Mouse (Mus musculus) cerebellum, adult 2 months (tissue): ENCODE results near the gene Dock2. TPM values are rescaled to one million over a fixed set of nuclear protein-coding genes. Genes with fewer than 3 reads are reported as not detected.

Experiments used
- DNase-seq, 2 experiments: peaks; one replicate each; pipeline ENCODE4 v3.0.0; 2021
- H3K27ac ChIP-seq: fragments of 200-500 bp; 2 replicates; pipeline ENCODE4 v1.5.1; 2012; ENCODE audit warnings: low read length, control low read depth, inconsistent platforms; ENCODE audit not compliant: insufficient read depth
- H3K27me3 ChIP-seq: fragments of 200-500 bp; 2 replicates; pipeline ENCODE4 v1.6.1; 2012; ENCODE audit warnings: inconsistent platforms, mild to moderate bottlenecking, low read length, moderate library complexity; ENCODE audit not compliant: control insufficient read depth, insufficient read depth
- H3K4me1 ChIP-seq: fragments of 200-500 bp; 2 replicates; pipeline ENCODE4 v1.6.1; 2011; ENCODE audit warnings: low read length; ENCODE audit not compliant: control insufficient read depth, insufficient read depth
- H3K4me3 ChIP-seq: fragments of 200-500 bp; replicated peaks from 2 replicates; pipeline ENCODE3; 2011; ENCODE audit warnings: mild to moderate bottlenecking, low read depth, low read length, control low read depth; ENCODE audit not compliant: insufficient read depth
- CTCF ChIP-seq: fragments of 200-500 bp; IDR thresholded peaks from 2 replicates; pipeline ENCODE4 v1.5.1; 2011; ENCODE audit warnings: low read depth, mild to moderate bottlenecking, control low read depth, low read length, moderate library complexity, borderline replicate concordance; ENCODE audit not compliant: insufficient read depth
- POLR2A ChIP-seq: fragments of 200-500 bp; IDR thresholded peaks from 2 replicates; pipeline ENCODE4 v1.6.1; 2011; ENCODE audit warnings: low read length, control low read depth, borderline replicate concordance; ENCODE audit not compliant: insufficient read depth
- WGBS: fragments of 180-500 bp; shearing (Covaris S2); methylation state at CpG from one replicate; pipeline ENCODE4 v1.1.7; 2018; 5-methylcytosine and 5-hydroxymethylcytosine counted together
- polyA plus RNA-seq: library from polyadenylated mRNA; depleted of rRNA; stranded (reverse); fragments of >200 nt; gene quantifications from 2 replicates; pipeline ENCODE4 v1.2.3, GENCODE M21; 2012

Dock2 gene
- polyA plus RNA-seq, 1 experiment = 0.69 TPM

DNA sequence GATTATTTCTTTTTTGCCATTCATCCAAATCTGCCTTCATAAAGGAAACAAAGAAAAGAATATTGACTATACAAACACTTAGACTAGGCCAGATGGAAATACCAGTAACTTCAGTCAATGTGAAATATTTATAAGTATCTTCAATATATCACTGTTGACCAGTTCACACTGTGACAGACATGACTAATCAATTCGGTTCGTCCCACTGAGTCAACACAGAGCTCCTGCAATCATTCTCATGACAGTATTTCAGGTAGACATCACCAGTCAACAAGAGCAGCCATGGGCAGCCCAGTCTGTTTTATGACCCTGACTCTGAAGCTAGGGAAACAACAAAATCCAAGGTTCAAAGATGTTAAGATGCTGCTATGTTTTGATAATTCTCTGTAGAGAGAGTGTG is 351.7 kb downstream of the Dock2 start:
- no peak for DNase-seq
- Histone ChIP-seq H3K4me3 (no peak overlapping the region), H3K27me3 (no peaks in the 10 kb centered on the region), H3K4me1 (no peaks in the 10 kb centered on the region), H3K27ac (no peak overlapping the region)
- TF ChIP-seq CTCF (no peak), POLR2A (no peak)
- WGBS = 78% methylated on average over 2 of the region's 2 CpGs

DNA sequence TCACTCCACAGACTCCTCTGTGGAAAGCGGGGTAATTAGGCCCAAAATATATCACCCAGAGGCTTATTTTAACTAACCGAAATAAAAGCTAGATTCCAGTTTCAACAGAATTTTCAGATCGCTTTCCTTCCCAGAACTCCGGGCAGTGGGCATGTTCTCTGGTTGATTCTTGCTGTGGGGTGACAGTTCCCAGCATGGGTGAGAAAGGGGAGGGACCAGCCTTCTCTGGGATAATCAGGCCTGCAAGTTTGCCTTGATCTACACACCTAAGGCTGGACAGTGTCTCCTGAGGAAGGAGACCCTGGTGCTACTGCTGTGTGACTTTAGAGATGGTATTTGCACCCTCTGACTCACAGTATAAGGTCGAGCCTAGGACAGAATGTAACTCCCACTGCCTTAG is 352.3 kb downstream of the Dock2 start:
- H3K27me3 ChIP-seq = no peaks in the 10 kb centered on the region
- no peak for DNase-seq
- no peaks in the 10 kb centered on the region for H3K4me1 ChIP-seq
- H3K27ac ChIP-seq = no peak overlapping the region
- WGBS = 81% methylated on average over 5 of the region's 5 CpGs
- no peak overlapping the region for H3K4me3 ChIP-seq
- TF ChIP-seq CTCF (no peak), POLR2A (no peak)

DNA sequence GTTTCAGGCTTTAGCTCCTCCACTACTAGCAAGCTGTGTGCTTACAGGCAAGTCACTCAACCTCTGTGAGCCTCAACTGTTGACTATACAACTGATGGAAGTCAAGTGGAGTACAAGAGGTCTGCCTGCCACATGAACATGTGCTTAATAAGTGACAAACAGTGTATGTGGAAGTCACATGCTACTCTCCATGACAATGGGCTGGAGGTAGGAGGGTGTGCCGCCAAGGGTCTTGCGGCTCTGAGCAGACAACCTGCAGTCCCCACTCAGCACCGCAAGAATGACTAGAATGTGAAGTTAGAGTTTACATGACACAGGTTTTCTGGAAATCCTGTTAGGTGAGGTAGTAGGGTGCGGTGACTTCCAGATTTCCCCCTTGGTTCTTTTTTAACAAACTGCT is 352.8 kb downstream of the Dock2 start:
- TF ChIP-seq CTCF (no peak), POLR2A (no peak)
- Histone ChIP-seq H3K27me3 (no peaks in the 10 kb centered on the region), H3K27ac (no peak overlapping the region), H3K4me1 (no peaks in the 10 kb centered on the region), H3K4me3 (no peak overlapping the region)
- DNase-seq = no peak
- 86% methylated on average over 4 of the region's 4 CpGs for WGBS

DNA sequence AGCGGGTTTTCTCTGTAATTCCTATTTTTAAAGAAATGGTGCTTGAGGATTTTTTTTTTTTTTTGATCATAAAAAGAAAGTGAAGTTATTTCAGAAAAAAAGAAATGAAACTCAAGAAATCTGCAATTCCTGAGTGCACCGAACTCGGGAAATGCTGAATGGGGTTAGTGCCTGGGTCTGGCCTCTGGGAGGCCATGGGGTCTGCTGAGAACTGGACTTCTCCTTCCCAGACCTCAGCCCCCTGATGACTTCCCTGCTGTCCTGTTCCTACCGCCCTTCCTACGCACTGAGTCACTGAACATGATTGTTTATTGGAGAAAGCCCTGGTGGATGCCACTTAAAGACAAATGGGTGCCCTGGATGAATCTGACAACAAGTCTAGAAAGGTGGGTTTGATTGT is 356.5 kb downstream of the Dock2 start:
- no peak overlapping the region for H3K4me3 ChIP-seq
- no peak overlapping the region for H3K27ac ChIP-seq
- WGBS = 89% methylated on average over 5 of the region's 5 CpGs
- H3K27me3 ChIP-seq = no peaks in the 10 kb centered on the region
- TF ChIP-seq POLR2A = no peak
- TF ChIP-seq CTCF = no peak
- no peaks in the 10 kb centered on the region for H3K4me1 ChIP-seq
- DNase-seq = no peak

DNA sequence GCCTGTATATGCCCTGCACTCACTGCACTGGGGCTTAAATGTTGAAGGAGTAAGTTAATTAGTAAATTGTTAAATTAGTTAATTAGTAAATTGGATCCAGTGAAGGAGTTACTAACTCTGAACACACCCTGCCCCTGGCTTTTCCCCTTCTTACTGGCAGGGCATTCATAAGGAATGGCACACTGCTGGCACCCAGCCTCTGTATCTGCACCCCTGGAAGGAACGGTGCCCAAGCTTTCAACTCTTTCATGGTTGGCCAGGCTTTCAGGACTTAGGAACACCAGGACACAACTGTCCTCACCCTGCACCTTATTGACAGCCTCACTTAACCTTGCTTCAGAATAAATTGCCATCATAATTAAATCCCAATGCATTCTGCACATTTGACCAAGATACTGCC is 359.1 kb downstream of the Dock2 start:
- no peak for DNase-seq
- TF ChIP-seq POLR2A (no peak), CTCF (no peak)
- H3K27me3 ChIP-seq = no peaks in the 10 kb centered on the region
- no peak overlapping the region for H3K27ac ChIP-seq
- H3K4me1 ChIP-seq = no peaks in the 10 kb centered on the region
- WGBS = 31% methylated on average over 1 of the region's 1 CpGs
- no peak overlapping the region for H3K4me3 ChIP-seq

DNA sequence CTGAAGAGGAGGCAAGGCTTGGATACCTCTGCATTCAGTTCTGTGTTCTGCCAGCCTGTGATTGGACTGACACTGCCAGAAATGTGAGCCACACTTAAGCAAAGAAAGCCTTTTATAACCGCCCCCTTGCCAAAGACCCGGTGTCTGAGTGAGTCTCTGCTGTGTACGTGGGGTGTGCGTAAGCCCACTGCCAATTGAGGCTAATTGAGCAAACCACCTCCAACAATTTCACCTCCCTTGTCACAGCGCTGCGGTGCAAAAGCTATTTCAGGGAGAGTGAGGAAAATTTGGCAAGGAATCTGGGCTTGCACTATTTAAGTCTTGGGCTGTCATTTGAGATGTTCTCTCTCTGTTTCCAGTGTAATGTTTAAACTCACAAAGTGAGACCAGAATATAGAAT is 362.6 kb downstream of the Dock2 start:
- no peak overlapping the region for H3K27ac ChIP-seq
- no peaks in the 10 kb centered on the region for H3K27me3 ChIP-seq
- H3K4me3 ChIP-seq = no peak overlapping the region
- TF ChIP-seq POLR2A = no peak
- no peak for TF ChIP-seq CTCF
- no peak for DNase-seq
- whole genome bisulfite sequencing = 15% methylated on average over 6 of the region's 6 CpGs
- H3K4me1 ChIP-seq = no peaks in the 10 kb centered on the region

DNA sequence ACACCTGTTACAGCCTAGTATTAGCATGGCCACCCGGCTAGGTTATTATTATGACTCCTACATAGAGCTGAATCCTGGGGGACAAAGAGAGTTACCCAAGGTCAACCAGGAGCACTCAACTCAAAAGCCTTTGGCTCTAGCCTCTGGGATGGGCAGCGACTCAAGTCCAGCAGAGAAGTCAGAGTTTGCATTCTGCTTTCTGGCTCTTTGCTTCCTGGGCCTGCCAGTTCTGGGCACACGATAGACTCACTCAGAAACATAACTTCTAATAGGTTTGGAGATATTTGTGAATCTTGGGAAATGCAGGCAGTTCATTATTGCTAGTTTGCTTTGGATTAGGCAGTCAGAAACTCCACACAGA is 367.1 kb downstream of the Dock2 start:
- TF ChIP-seq CTCF (no peak), POLR2A (no peak)
- Histone ChIP-seq H3K4me3 (no peak overlapping the region), H3K27me3 (no peaks in the 10 kb centered on the region), H3K4me1 (no peaks in the 10 kb centered on the region), H3K27ac (no peak overlapping the region)
- DNase-seq = no peak
- WGBS = 19% methylated on average over 3 of the region's 3 CpGs

DNA sequence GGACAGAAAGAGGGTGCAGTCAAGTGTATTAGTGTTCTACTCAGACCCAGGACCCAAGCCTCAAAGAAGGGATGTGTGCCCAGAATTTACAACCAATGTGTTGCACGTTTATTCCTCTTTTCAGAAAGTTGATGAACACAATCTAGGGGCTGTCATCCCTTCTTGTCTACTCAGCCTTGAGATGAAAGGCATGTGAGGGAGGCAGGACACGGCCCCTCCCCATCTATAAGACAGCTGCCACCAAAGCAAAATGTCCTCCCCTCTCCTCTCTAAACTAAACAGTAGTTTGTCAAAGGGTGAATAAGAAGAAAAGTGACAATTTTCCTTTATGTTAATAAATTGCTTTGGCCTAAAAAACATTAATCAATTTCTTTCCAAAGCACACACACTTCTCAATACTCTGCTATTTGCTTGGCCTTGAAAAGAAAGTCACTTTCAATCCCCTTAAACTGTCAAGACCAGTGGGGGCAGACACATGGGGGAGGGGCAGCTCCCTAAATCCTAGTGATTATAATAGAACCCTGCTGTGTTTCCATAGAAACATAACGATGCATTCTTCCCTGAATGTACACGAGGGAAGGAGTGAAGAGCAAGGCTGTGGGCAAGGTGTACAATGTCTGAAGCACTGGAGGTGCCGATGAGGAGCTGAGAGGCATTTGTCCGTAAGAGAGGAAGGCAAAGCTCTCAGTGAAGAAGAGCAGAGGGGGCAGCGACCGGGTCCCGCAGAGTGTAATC is 367.6 kb downstream of the Dock2 start:
- WGBS = 31% methylated on average over 9 of the region's 9 CpGs
- no peak for DNase-seq
- no peak overlapping the region for H3K4me3 ChIP-seq
- no peak overlapping the region for H3K27ac ChIP-seq
- TF ChIP-seq POLR2A = no peak
- TF ChIP-seq CTCF = no peak
- no peaks in the 10 kb centered on the region for H3K27me3 ChIP-seq
- H3K4me1 ChIP-seq = no peaks in the 10 kb centered on the region
